In the genomic region with DNA sequence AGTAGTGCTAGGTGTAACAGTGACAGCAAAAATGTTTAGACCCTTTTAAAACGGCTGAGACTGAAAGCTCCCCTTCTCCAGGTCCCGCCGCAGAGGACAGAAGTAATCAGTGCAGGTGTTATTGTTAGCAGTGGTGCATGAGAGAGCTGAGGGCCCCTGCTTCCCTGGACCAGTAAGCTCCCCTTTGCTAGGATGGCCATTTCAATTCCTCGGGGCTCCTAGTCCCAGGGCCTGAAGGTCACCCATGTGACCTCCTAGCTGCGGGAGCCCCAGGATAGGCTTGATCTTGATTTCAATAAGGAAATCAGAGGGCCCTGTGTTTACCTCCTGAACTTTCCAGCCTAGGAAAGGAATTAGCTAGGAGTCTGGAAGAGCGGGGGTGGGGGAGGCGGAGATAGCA, we compare ENCODE assay signal across 11 mouse cellular contexts. TPM values are rescaled to one million over a fixed set of nuclear protein-coding genes. Genes with fewer than 3 reads are reported as not detected.
DNase-seq lines count a peak whose midpoint lies in the region; ATAC-seq and TF ChIP-seq lines count a peak whose summit lies in the region.
"Had no signal": no experiment of that assay in that cellular context is flagged by ENCODE, and none has a peak within 500 bp of the region (broad histone marks: within the 10 kb centered on the region; RNA-seq: fewer than 3 reads in every experiment).

No protein-coding gene starts in this region.

- intact Hi-C loops in heart, postnatal 14 days (cut with DNase I), result no loop called here

- WGBS in embryonic facial prominence, embryonic 11.5 days, result 2% methylated on average over 7 of the region's 7 CpGs
- 0% methylated on average over 7 of the region's 7 CpGs for WGBS in forebrain, embryonic 11.5 days
- 12% methylated on average over 7 of the region's 7 CpGs for WGBS in hindbrain, postnatal 0 days
- WGBS in midbrain, embryonic 16.5 days, result 10% methylated on average over 7 of the region's 7 CpGs

- no peaks in the 10 kb centered on the region; the same call in 1 of the 2 replicates for H3K4me1 ChIP-seq in embryonic facial prominence, embryonic 11.5 days (ENCODE audit: control insufficient read depth, insufficient read depth, low read length)
- peaks cover 31% of the 10 kb centered on the region for H3K4me1 ChIP-seq in forebrain, embryonic 11.5 days (replicated peaks; ENCODE audit: control insufficient read depth, insufficient read depth, low read length)
- H3K4me1 ChIP-seq in hindbrain, postnatal 0 days (ENCODE audit: insufficient read depth, low read length), result no peaks in the 10 kb centered on the region; the same call in 1 of the 2 replicates
- peaks cover 52% of the 10 kb centered on the region for H3K4me1 ChIP-seq in midbrain, embryonic 16.5 days (ENCODE audit: control insufficient read depth, insufficient read depth, low read length)

- no peak overlapping the region; the same call in 1 of the 2 replicates for H3K9ac ChIP-seq in embryonic facial prominence, embryonic 11.5 days (replicated peaks; ENCODE audit: low read length)
- H3K9ac ChIP-seq in forebrain, embryonic 11.5 days (ENCODE audit: low read length), result peak overlapping the region; percentile 71
- H3K9ac ChIP-seq in hindbrain, postnatal 0 days (replicated peaks; ENCODE audit: low read length), result peak overlapping the region; percentile 44
- peak overlapping the region; percentile 61 for H3K9ac ChIP-seq in midbrain, embryonic 16.5 days (ENCODE audit: low read depth, low read length)
- H3K9ac ChIP-seq: liver, embryonic 14.5 days had no signal

- TF ChIP-seq CTCF in hindbrain, postnatal 0 days (IDR thresholded peaks at IDR 0.05; ENCODE audit: low read depth), result no peak

- H3K4me2 ChIP-seq in embryonic facial prominence, embryonic 11.5 days (ENCODE audit: low read depth, low read length), result peak overlapping the region; percentile 26; the same call in 1 of the 2 replicates
- H3K4me2 ChIP-seq in forebrain, embryonic 11.5 days (ENCODE audit: low read depth, low read length, severe bottlenecking), result peak overlapping the region; percentile 68
- H3K4me2 ChIP-seq in hindbrain, postnatal 0 days (ENCODE audit: low read depth, low read length), result peak overlapping the region; percentile 62
- H3K4me2 ChIP-seq in midbrain, embryonic 16.5 days (ENCODE audit: low read length), result peak overlapping the region; percentile 70

- H3K27ac ChIP-seq in embryonic facial prominence, embryonic 11.5 days (replicated peaks; ENCODE audit: low read depth, low read length), result no peak overlapping the region
- H3K27ac ChIP-seq in forebrain, embryonic 11.5 days (ENCODE audit: low read depth, low read length), result peak overlapping the region; percentile 91
- H3K27ac ChIP-seq in hindbrain, postnatal 0 days, result peak overlapping the region; percentile 70
- peak overlapping the region; percentile 73 for H3K27ac ChIP-seq in midbrain, embryonic 16.5 days (ENCODE audit: low read length)
- H3K27ac ChIP-seq: liver, embryonic 14.5 days had no signal

- no peaks in the 10 kb centered on the region for H3K9me3 ChIP-seq in embryonic facial prominence, embryonic 11.5 days (replicated peaks; ENCODE audit: control insufficient read depth, low read length)
- no peaks in the 10 kb centered on the region for H3K9me3 ChIP-seq in forebrain, embryonic 11.5 days (ENCODE audit: control insufficient read depth, low read length)
- H3K9me3 ChIP-seq in hindbrain, postnatal 0 days (ENCODE audit: low read length), result no peaks in the 10 kb centered on the region
- H3K9me3 ChIP-seq in midbrain, embryonic 16.5 days (replicated peaks; ENCODE audit: control insufficient read depth, low read length, poor library complexity, severe bottlenecking), result no peaks in the 10 kb centered on the region

- DNase-seq in embryonic facial prominence, embryonic 11.5 days (ENCODE audit: low spot score), result no peak
- DNase-seq in forebrain, embryonic 11.5 days (ENCODE audit: low spot score), result peak; percentile 67
- DNase-seq in hindbrain, postnatal 0 days (ENCODE audit: low spot score), result no peak
- no peak for DNase-seq in gastrocnemius, postnatal 10 days
- no peak for DNase-seq in layer of hippocampus, adult 18-20 months (ENCODE audit: low spot score in 2 of 2)
- no peak for DNase-seq in heart, postnatal 14 days
- DNase-seq: heart, postnatal 36 days had no signal

- 0 out of 2 replicates have a peak, but pooled peaks have one; percentile 24 for ATAC-seq in embryonic facial prominence, embryonic 11.5 days (replicated peaks; ENCODE audit: insufficient number of reproducible peaks, low FRiP score, low TSS enrichment, low read depth)
- peak; percentile 26 for ATAC-seq in forebrain, embryonic 11.5 days (replicated peaks; ENCODE audit: low FRiP score)
- ATAC-seq in hindbrain, postnatal 0 days, result peak; percentile 5; the same call in 1 of the 2 replicates
- ATAC-seq in midbrain, embryonic 16.5 days, result peak; percentile 13

- H3K36me3 ChIP-seq in embryonic facial prominence, embryonic 11.5 days (replicated peaks; ENCODE audit: control insufficient read depth, insufficient read depth, low read depth, low read length), result no peaks in the 10 kb centered on the region
- H3K36me3 ChIP-seq in forebrain, embryonic 11.5 days (ENCODE audit: control insufficient read depth, insufficient read depth, low read length), result peaks cover 2% of the 10 kb centered on the region; the same call in 1 of the 2 replicates
- H3K36me3 ChIP-seq in hindbrain, postnatal 0 days (ENCODE audit: insufficient read depth, low read length), result no peaks in the 10 kb centered on the region
- no peaks in the 10 kb centered on the region for H3K36me3 ChIP-seq in midbrain, embryonic 16.5 days (ENCODE audit: control insufficient read depth, insufficient read depth, low read length)

- peaks cover 46% of the 10 kb centered on the region for H3K27me3 ChIP-seq in embryonic facial prominence, embryonic 11.5 days (ENCODE audit: control insufficient read depth, insufficient read depth, low read length)
- H3K27me3 ChIP-seq in forebrain, embryonic 11.5 days (ENCODE audit: control insufficient read depth, insufficient read depth, low read length), result peaks cover 2% of the 10 kb centered on the region; the same call in 1 of the 2 replicates
- H3K27me3 ChIP-seq in hindbrain, postnatal 0 days (ENCODE audit: insufficient read depth, low read length), result no peaks in the 10 kb centered on the region; the same call in 1 of the 2 replicates
- H3K27me3 ChIP-seq in midbrain, embryonic 16.5 days (ENCODE audit: control insufficient read depth, insufficient read depth, low read depth, low read length), result no peaks in the 10 kb centered on the region

- peak overlapping the region; percentile 2; the same call in 1 of the 2 replicates for H3K4me3 ChIP-seq in embryonic facial prominence, embryonic 11.5 days (ENCODE audit: low read depth, low read length)
- peak overlapping the region; percentile 36 for H3K4me3 ChIP-seq in forebrain, embryonic 11.5 days (ENCODE audit: low read depth, low read length)
- peak overlapping the region; percentile 27 for H3K4me3 ChIP-seq in hindbrain, postnatal 0 days (ENCODE audit: low read length)
- peak overlapping the region; percentile 31 for H3K4me3 ChIP-seq in midbrain, embryonic 16.5 days (ENCODE audit: low read depth, low read length)

RNA-seq across cellular contexts. Expression of gene Pou3f3, which starts 7.9 kb away (rescaled TPM):
- 7.2 and 9.9 TPM in 2 replicates for polyA plus RNA-seq in embryonic facial prominence, embryonic 11.5 days (2014; fragmentation: Nextera tagmentation; extraction: Ambion mirVana)
- polyA plus RNA-seq in forebrain, embryonic 11.5 days (2014; fragmentation: Nextera tagmentation; extraction: Ambion mirVana), result 28.5 and 29.3 TPM in 2 replicates
- total RNA-seq in hindbrain, postnatal 0 days (2014; rRNA removed), result 30.7 and 37.3 TPM in 2 replicates
- polyA plus RNA-seq in hindbrain, postnatal 0 days (2015; fragmentation: Nextera tagmentation; extraction: Ambion mirVana), result 10.3 and 10.6 TPM in 2 replicates
- polyA plus RNA-seq in midbrain, embryonic 16.5 days (2015; fragmentation: Nextera tagmentation; extraction: Ambion mirVana), result 14.3 and 14.9 TPM in 2 replicates
- total RNA-seq in gastrocnemius, postnatal 10 days (2021), result under 1 TPM; 0.12 to 0.16 TPM
- 10 to 100 TPM; 67.0 to 70.0 TPM for total RNA-seq in layer of hippocampus, adult 18-20 months (2021)
- total RNA-seq in heart, postnatal 14 days (2021), result not detected
- total RNA-seq: adrenal gland, adult 18-20 months; heart, postnatal 36 days; megakaryocyte progenitor cell, adult 5-6 weeks had no signal

Comparison
In these comparisons a context has a peak if more than half of its experiments do, and no peak if none do; other contexts are left out.
1. RNA of gene Pou3f3, which starts 7.9 kb away (total RNA-seq): 67.0 to 70.0 TPM in layer of hippocampus, adult 18-20 months and 30.7 to 37.3 TPM in hindbrain, postnatal 0 days; 0.12 to 0.16 TPM in gastrocnemius, postnatal 10 days and not detected in heart, postnatal 14 days; every median in the first group is over 10 times any median in the second.
2. Peak in every context shown above with its lines, with median percentiles within 50 percentile points of each other: ATAC-seq, H3K4me2 ChIP-seq and H3K4me3 ChIP-seq.